ENCODE assay signal across 27 mouse cellular contexts in genomic region chr5:53726011-53726410, GRCm38 (mm10). TPM values are rescaled to one million over a fixed set of nuclear protein-coding genes. Genes with fewer than 3 reads are reported as not detected.
DNase-seq lines count a peak whose midpoint lies in the region; ATAC-seq and TF ChIP-seq lines count a peak whose summit lies in the region.
"Had no signal": no experiment of that assay in that cellular context is flagged by ENCODE, and none has a peak within 500 bp of the region (broad histone marks: within the 10 kb centered on the region; RNA-seq: fewer than 3 reads in every experiment).

No protein-coding gene starts in this region.

- TF ChIP-seq CTCF in kidney, adult 2 months (conservative IDR thresholded peaks at IDR 0.05; ENCODE audit: insufficient read depth, insufficient read length, low read depth, low read length), result no peak

- H3K4me2 ChIP-seq in heart, embryonic 11.5 days, result no peak overlapping the region
- no peak overlapping the region for H3K4me2 ChIP-seq in heart, embryonic 15.5 days
- no peak overlapping the region for H3K4me2 ChIP-seq in kidney, embryonic 15.5 days
- H3K4me2 ChIP-seq: embryonic facial prominence, embryonic 15.5 days; hindbrain, embryonic 14.5 days had no signal

- peak; percentile 74 for DNase-seq in heart, adult 11 months
- DNase-seq in heart, postnatal 25 days (ENCODE audit: low spot score), result no peak
- DNase-seq in kidney, adult 2 months, result peak; percentile 61
- DNase-seq in kidney, adult 18-20 months, result no peak
- peak; percentile 17 for DNase-seq in kidney, postnatal 14 days
- DNase-seq: adrenal gland, postnatal 10 days; B cell, adult 2 months; cerebellum, adult 11 months; cerebellum, adult 8-10 months; cerebellum, postnatal 14 days; embryo, embryonic 11 days; gastrocnemius, adult 2 months; gastrocnemius, postnatal 25 days had no signal

- ATAC-seq in heart, embryonic 11.5 days (replicated peaks; ENCODE audit: insufficient number of reproducible peaks, low FRiP score, low TSS enrichment), result no peak
- ATAC-seq in heart, embryonic 15.5 days (replicated peaks; ENCODE audit: insufficient number of reproducible peaks, insufficient read depth, low FRiP score, low read depth), result 0 out of 2 replicates have a peak, but pooled peaks have one; percentile 22
- ATAC-seq in kidney, embryonic 15.5 days (replicated peaks; ENCODE audit: low FRiP score), result no peak
- ATAC-seq: CD4-positive, CD25-positive, alpha-beta regulatory T cell, adult 4 months; forebrain, embryonic 14.5 days had no signal

- H3K9ac ChIP-seq in heart, embryonic 11.5 days (ENCODE audit: low read depth, low read length), result no peak overlapping the region
- no peak overlapping the region for H3K9ac ChIP-seq in heart, embryonic 15.5 days
- H3K9ac ChIP-seq in kidney, embryonic 15.5 days, result no peak overlapping the region
- H3K9ac ChIP-seq: embryonic facial prominence, embryonic 15.5 days; hindbrain, embryonic 14.5 days had no signal

- no peak for TF ChIP-seq POLR2A in kidney, adult 2 months (IDR thresholded peaks at IDR 0.05; ENCODE audit: low read depth, low read length)

- H3K36me3 ChIP-seq in heart, embryonic 11.5 days (ENCODE audit: control insufficient read depth, insufficient read depth, low read length), result no peaks in the 10 kb centered on the region
- H3K36me3 ChIP-seq in heart, embryonic 15.5 days, result no peaks in the 10 kb centered on the region
- no peaks in the 10 kb centered on the region for H3K36me3 ChIP-seq in kidney, adult 2 months (ENCODE audit: control insufficient read depth, insufficient read depth, low read length)
- H3K36me3 ChIP-seq in kidney, embryonic 15.5 days, result no peaks in the 10 kb centered on the region
- H3K36me3 ChIP-seq: embryonic facial prominence, embryonic 15.5 days; forebrain, embryonic 10.5 days; G1E; hindbrain, embryonic 10.5 days had no signal

- H3K27ac ChIP-seq in heart, embryonic 11.5 days (ENCODE audit: low read depth, low read length), result no peak overlapping the region
- H3K27ac ChIP-seq in heart, embryonic 15.5 days, result no peak overlapping the region
- no peak overlapping the region for H3K27ac ChIP-seq in kidney, adult 2 months (ENCODE audit: insufficient read depth, low read depth, low read length)
- no peak overlapping the region for H3K27ac ChIP-seq in kidney, embryonic 15.5 days
- H3K27ac ChIP-seq: embryonic facial prominence, embryonic 15.5 days; forebrain, embryonic 10.5 days; gastrocnemius, adult 2 months; hindbrain, embryonic 10.5 days; hindbrain, embryonic 14.5 days had no signal

- H3K9me3 ChIP-seq in heart, embryonic 11.5 days (replicated peaks; ENCODE audit: control insufficient read depth, low read length), result no peaks in the 10 kb centered on the region
- H3K9me3 ChIP-seq in heart, embryonic 15.5 days (replicated peaks), result no peaks in the 10 kb centered on the region
- no peaks in the 10 kb centered on the region for H3K9me3 ChIP-seq in kidney, embryonic 15.5 days (replicated peaks)
- H3K9me3 ChIP-seq: embryonic facial prominence, embryonic 15.5 days; forebrain, embryonic 10.5 days; G1E; hindbrain, embryonic 10.5 days had no signal

- H3K27me3 ChIP-seq in heart, embryonic 11.5 days (ENCODE audit: control insufficient read depth, insufficient read depth, low read length), result no peaks in the 10 kb centered on the region
- no peaks in the 10 kb centered on the region for H3K27me3 ChIP-seq in heart, embryonic 15.5 days
- H3K27me3 ChIP-seq in kidney, adult 2 months (replicated peaks; ENCODE audit: control insufficient read depth, insufficient read depth, low read length), result no peaks in the 10 kb centered on the region
- H3K27me3 ChIP-seq in kidney, embryonic 15.5 days, result no peaks in the 10 kb centered on the region
- H3K27me3 ChIP-seq: embryonic facial prominence, embryonic 15.5 days had no signal

- WGBS in heart, embryonic 11.5 days (ENCODE audit: insufficient replicate concordance), result 32% methylated on average over 5 of the region's 5 CpGs
- 32% methylated on average over 5 of the region's 5 CpGs for WGBS in heart, embryonic 15.5 days
- 65% methylated on average over 5 of the region's 5 CpGs for WGBS in kidney, adult 2 months
- WGBS in kidney, embryonic 15.5 days, result 90% methylated on average over 5 of the region's 5 CpGs

- 0 out of 2 replicates have a peak, but pooled peaks cover 4% of the 10 kb centered on the region for H3K4me1 ChIP-seq in heart, embryonic 11.5 days (ENCODE audit: control insufficient read depth, insufficient read depth, low read length)
- 0 out of 2 replicates have a peak, but pooled peaks cover 6% of the 10 kb centered on the region for H3K4me1 ChIP-seq in heart, embryonic 15.5 days (replicated peaks)
- peaks cover 3% of the 10 kb centered on the region; the same call in 1 of the 2 replicates for H3K4me1 ChIP-seq in kidney, adult 2 months (ENCODE audit: control insufficient read depth, insufficient read depth, low read length)
- H3K4me1 ChIP-seq in kidney, embryonic 15.5 days, result no peaks in the 10 kb centered on the region
- H3K4me1 ChIP-seq: embryonic facial prominence, embryonic 15.5 days; hindbrain, embryonic 10.5 days had no signal

- no peak overlapping the region for H3K4me3 ChIP-seq in heart, embryonic 11.5 days (ENCODE audit: low read depth, low read length)
- H3K4me3 ChIP-seq in heart, embryonic 15.5 days, result no peak overlapping the region
- H3K4me3 ChIP-seq in kidney, adult 2 months (ENCODE audit: insufficient read depth, low read depth, low read length), result no peak overlapping the region
- H3K4me3 ChIP-seq in kidney, embryonic 15.5 days (replicated peaks), result no peak overlapping the region
- H3K4me3 ChIP-seq: embryonic facial prominence, embryonic 15.5 days; erythroblast, embryonic 14.5 days; forebrain, embryonic 10.5 days; gastrocnemius, adult 2 months; hindbrain, embryonic 10.5 days had no signal

- intact Hi-C loops in heart, postnatal 25 days (cut with DNase I), result no loop called here

RNA-seq across cellular contexts. Expression of gene Cckar, which starts 18.5 kb away (rescaled TPM):
- 0.44 and 0.45 TPM in 2 replicates for polyA plus RNA-seq in heart, embryonic 11.5 days (2014; fragmentation: Nextera tagmentation; extraction: Ambion mirVana)
- 2.1 and 4.2 TPM in 2 replicates for polyA plus RNA-seq in heart, embryonic 15.5 days (2015; fragmentation: Nextera tagmentation; extraction: Ambion mirVana)
- total RNA-seq in heart, postnatal 25 days (2021), result not detected
- polyA plus RNA-seq in kidney, adult 2 months (2012; rRNA removed), result 46.0 and 56.7 TPM in 2 replicates
- 3.9 and 4.3 TPM in 2 replicates for polyA plus RNA-seq in kidney, embryonic 15.5 days (2015; fragmentation: Nextera tagmentation; extraction: Ambion mirVana)
- total RNA-seq: common myeloid progenitor, adult 5-6 weeks; gastrocnemius, adult 2 months; gastrocnemius, postnatal 25 days; granulocyte monocyte progenitor cell, adult 5-6 weeks; heart, postnatal 10 days had no signal
- polyA plus RNA-seq: CD4-positive, CD25-positive, alpha-beta regulatory T cell, adult 4 months; erythroblast, embryonic 14.5 days; G1E had no signal

Comparison
In these comparisons a context has a peak if more than half of its experiments do, and no peak if none do; other contexts are left out.
1. DNase-seq: peak in heart, adult 11 months (single experiment), kidney, adult 2 months (single experiment) and kidney, postnatal 14 days (single experiment); none in heart, postnatal 25 days (single experiment) and kidney, adult 18-20 months (single experiment).